ENCODE assay signal across 13 mouse cellular contexts in the genomic region with DNA sequence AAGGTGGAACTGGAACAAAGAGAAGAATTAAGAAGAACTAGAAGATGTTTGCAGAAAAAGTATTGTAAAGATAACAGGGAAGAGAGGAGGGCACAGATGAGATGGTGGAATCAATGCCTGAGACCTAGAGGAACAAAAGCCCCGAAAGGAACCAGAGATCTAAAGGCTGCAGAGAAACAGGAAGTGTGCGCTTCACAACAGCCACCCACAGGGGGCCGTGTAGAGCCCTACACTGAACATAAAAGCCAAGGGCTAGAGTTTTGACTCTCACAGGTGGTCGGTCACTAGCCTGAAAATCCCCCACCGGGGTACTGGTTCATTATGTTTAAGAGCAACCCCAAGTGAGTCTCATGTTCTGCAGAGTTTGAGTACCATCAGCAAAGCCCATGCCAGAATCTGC. TPM values are rescaled to one million over a fixed set of nuclear protein-coding genes. Genes with fewer than 3 reads are reported as not detected.
DNase-seq lines count a peak whose midpoint lies in the region; ATAC-seq and TF ChIP-seq lines count a peak whose summit lies in the region.
"Had no signal": no experiment of that assay in that cellular context is flagged by ENCODE, and none has a peak within 500 bp of the region (broad histone marks: within the 10 kb centered on the region; RNA-seq: fewer than 3 reads in every experiment).

No protein-coding gene starts in this region.

- 27% methylated on average over 5 of the region's 5 CpGs for WGBS in spleen, adult 2 months
- WGBS in kidney, embryonic 15.5 days, result 83% methylated on average over 5 of the region's 5 CpGs

- peak; percentile 63 to 68 for ATAC-seq in hematopoietic stem cell, adult 5-6 weeks (replicated peaks in 1 of 2; ENCODE audit: insufficient read depth in 1 of 2, low FRiP score in 2 of 2, low TSS enrichment in 1 of 2, low read depth in 1 of 2, poor library complexity in 2 of 2, severe bottlenecking in 2 of 2)
- ATAC-seq in kidney, embryonic 15.5 days (replicated peaks; ENCODE audit: low FRiP score), result no peak

- no peaks in the 10 kb centered on the region for H3K36me3 ChIP-seq in spleen, adult 2 months (ENCODE audit: control insufficient read depth, insufficient read depth, low read length)
- no peaks in the 10 kb centered on the region for H3K36me3 ChIP-seq in kidney, embryonic 15.5 days
- H3K36me3 ChIP-seq: limb, embryonic 10.5 days had no signal

- H3K27ac ChIP-seq in spleen, adult 2 months (ENCODE audit: insufficient read depth, low read length), result no peak overlapping the region
- no peak overlapping the region for H3K27ac ChIP-seq in kidney, embryonic 15.5 days
- H3K27ac ChIP-seq: limb, embryonic 10.5 days had no signal

- no peaks in the 10 kb centered on the region for H3K27me3 ChIP-seq in spleen, adult 2 months (ENCODE audit: control insufficient read depth, insufficient read depth, low read length)
- no peaks in the 10 kb centered on the region for H3K27me3 ChIP-seq in kidney, embryonic 15.5 days

- H3K9ac ChIP-seq in kidney, embryonic 15.5 days, result no peak overlapping the region

- peak; percentile 17; the same call in 1 of the 2 replicates for TF ChIP-seq CTCF in spleen, adult 2 months (IDR thresholded peaks at IDR 0.05; ENCODE audit: extremely low read depth, insufficient read depth, insufficient read length, insufficient replicate concordance)

- H3K4me1 ChIP-seq in spleen, adult 2 months (ENCODE audit: control insufficient read depth, insufficient read depth, insufficient read length), result no peaks in the 10 kb centered on the region
- no peaks in the 10 kb centered on the region for H3K4me1 ChIP-seq in kidney, embryonic 15.5 days
- H3K4me1 ChIP-seq: limb, embryonic 10.5 days had no signal

- peak; percentile 21 for DNase-seq in embryo, embryonic 10.5 days (ENCODE audit: low spot score)
- no peak for DNase-seq in embryo, embryonic 11 days
- DNase-seq in spleen, adult 2 months (ENCODE audit: low read depth in 1 of 2, low spot score in 2 of 2), result peak; percentile 13 to 40
- no peak for DNase-seq in spleen, postnatal 4 days (ENCODE audit: low spot score in 2 of 2)
- peak; percentile 30 to 49 for DNase-seq in thymus, postnatal 36 days
- DNase-seq in urinary bladder, adult 2 months (ENCODE audit: low spot score), result no peak
- DNase-seq: adrenal gland, postnatal 10 days; gastrocnemius, postnatal 14 days; kidney, postnatal 10 days; lung, postnatal 10 days had no signal

- no peak overlapping the region for H3K4me2 ChIP-seq in kidney, embryonic 15.5 days

- H3K9me3 ChIP-seq in kidney, embryonic 15.5 days (replicated peaks), result no peaks in the 10 kb centered on the region
- H3K9me3 ChIP-seq: limb, embryonic 10.5 days had no signal

- no peak overlapping the region for H3K4me3 ChIP-seq in spleen, adult 2 months (ENCODE audit: extremely low read depth, insufficient read depth, insufficient read length)
- H3K4me3 ChIP-seq in kidney, embryonic 15.5 days (replicated peaks), result no peak overlapping the region
- H3K4me3 ChIP-seq: limb, embryonic 10.5 days had no signal

- no peak for TF ChIP-seq POLR2A in spleen, adult 2 months (IDR thresholded peaks at IDR 0.05; ENCODE audit: low read depth, low read length)

RNA-seq across cellular contexts. Expression of a gene that starts 11.0 kb away (rescaled TPM):
- 11.9 and 13.5 TPM in 2 replicates for polyA plus RNA-seq in spleen, adult 2 months (2012; rRNA removed)
- 442 and 504 TPM in 2 replicates for total RNA-seq in hematopoietic stem cell, adult 5-6 weeks (2017)
- 9.2 and 9.8 TPM in 2 replicates for polyA plus RNA-seq in kidney, embryonic 15.5 days (2015; fragmentation: Nextera tagmentation; extraction: Ambion mirVana)
- 16.0 and 16.5 TPM in 2 replicates for polyA plus RNA-seq in urinary bladder, adult 2 months (2012; rRNA removed)

Comparison
In these comparisons a context has a peak if more than half of its experiments do, and no peak if none do; other contexts are left out.
1. DNase-seq: peak in embryo, embryonic 10.5 days (single experiment), spleen, adult 2 months (2 of 2) and thymus, postnatal 36 days (2 of 2); none in embryo, embryonic 11 days (single experiment), spleen, postnatal 4 days (0 of 2) and urinary bladder, adult 2 months (single experiment).